Mouse (Mus musculus): ENCODE data around the gene Tatdn2. TPM values are rescaled to one million over a fixed set of nuclear protein-coding genes. Genes with fewer than 3 reads are reported as not detected.

Gene Tatdn2
- 244 TPM for total RNA-seq (2023)

DNA sequence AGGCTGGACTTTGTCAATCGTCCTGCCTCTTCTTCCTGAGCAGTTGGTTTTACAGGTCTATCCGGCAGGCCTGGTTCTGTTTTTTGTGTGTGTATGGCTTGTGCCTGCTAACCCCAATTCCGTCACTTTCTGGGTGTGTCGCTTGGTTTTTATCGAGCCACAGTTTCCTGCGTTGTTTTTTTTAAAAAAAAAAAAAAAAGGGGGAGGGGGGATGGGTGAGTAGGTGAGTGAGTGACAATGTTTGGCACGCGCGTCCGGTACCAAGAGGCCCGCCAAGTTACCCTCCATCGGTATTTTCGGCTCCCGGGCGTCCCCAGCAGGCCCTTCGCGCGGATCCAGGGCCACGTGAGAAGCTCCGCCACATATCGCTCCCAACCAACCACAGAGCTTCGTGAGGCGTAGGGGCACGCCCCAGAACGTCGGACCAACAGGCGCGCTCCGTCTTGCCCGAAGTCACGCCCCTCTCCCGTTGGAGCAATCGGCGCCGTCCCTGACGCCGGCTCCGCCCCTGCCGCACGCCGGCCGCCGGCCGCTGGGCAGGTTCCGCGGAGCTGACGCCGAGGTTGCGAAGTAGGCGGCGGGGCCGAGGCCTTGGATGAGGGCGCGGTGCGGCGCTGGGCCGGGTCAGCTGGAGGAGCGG, at the start of gene Tatdn2:
TSS of gene Tatdn2 (plus strand) at position 469 of the 640 bp plus-strand sequence.

DNA sequence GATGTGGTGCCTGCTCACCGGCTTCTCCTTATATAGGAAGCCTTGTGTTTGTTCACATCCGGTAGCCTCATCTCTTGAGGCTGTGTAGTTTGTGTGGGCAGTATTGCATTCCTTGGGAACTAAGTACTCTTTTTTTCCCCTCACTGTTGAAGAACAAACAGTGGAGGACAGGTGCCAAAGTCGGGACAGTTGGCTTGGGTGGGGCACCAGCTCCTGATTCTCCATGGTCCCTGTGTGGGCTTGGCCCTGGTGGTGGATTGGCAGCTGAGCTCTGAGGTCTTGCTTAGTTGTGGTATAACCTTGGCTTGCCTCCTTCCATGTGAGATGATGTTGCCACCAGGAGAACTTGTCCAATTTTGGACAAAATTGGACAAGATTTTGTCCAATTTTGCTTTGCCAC, 23.0 kb downstream of the Tatdn2 start, which contains the start of gene Ghrl:
TSS of gene Ghrl (minus strand) at position 3 of the 400 bp plus-strand sequence.

DNA sequence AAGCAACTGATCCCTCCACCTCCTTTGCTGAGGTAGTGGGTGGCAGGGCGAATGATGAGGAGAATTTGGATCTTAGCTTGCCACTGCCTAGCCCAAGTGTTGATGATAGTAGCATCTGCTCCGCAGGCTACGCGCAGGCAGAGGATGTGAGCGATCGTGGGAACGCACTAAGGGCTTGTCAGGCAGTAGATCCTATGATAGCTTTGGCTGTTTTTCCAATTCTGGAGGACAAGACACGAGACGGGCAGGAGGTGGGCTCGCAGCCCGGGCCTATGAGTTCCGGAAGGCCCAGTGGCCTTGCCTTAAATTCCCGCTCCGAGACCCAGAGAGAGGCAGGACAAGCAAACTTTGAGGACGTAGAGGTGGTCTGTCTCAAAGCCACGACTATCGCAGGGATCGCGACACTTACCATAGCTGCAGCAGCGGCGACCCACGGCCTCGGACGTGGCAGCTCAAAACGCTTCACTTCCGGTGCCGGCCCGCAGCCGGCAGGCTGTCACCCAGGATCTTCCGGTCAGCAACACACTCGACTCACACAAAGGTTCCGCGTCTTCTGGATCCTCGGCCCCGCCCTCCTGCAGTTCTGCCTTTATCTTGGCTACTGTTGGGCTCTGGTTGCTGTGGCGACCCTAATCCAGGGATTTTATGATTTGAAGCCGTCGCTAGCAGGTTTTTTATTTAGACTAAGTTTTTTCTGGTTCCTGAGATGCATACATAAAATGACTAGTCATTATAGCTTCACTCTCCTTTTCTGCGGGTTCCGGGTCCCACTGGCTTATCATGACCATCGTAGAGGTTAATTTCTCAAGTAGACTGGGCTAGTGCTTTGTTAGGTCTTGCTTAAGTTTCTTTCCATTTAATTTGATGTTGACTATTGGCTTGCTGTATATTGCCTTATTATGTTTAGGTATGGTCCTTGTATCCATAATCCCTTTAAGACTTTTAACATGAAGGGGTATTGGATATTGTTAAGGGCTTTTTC, 43.7 kb downstream of the Tatdn2 start, which contains the start of gene Sec13:
TSS of gene Sec13 (minus strand) at position 508 of the 982 bp plus-strand sequence.

Other genes with a start within 250 kb of the Tatdn2 start
- gene Il17re, start 238.6 kb upstream of the Tatdn2 start, total RNA-seq (2023) = 0.71 TPM
- gene Il17rc, start 225.6 kb upstream of the Tatdn2 start, total RNA-seq (2023) = 0.35 TPM
- 10.8 TPM for gene Creld1, start 213.8 kb upstream of the Tatdn2 start, total RNA-seq (2023)
- gene Prrt3, start 195.1 kb upstream of the Tatdn2 start, total RNA-seq (2023) = 0.35 TPM
- gene Emc3, start 165.4 kb upstream of the Tatdn2 start, total RNA-seq (2023) = 65.7 TPM
- gene Fancd2, start 165.4 kb upstream of the Tatdn2 start, total RNA-seq (2023) = 0.80 TPM
- gene Fancd2os, start 96.3 kb upstream of the Tatdn2 start, total RNA-seq (2023) = not detected
- gene Brk1, start 92.3 kb upstream of the Tatdn2 start, total RNA-seq (2023) = 91.9 TPM
- gene Vhl, start 73.1 kb upstream of the Tatdn2 start, total RNA-seq (2023) = 19.3 TPM
- gene Irak2, start 58.6 kb upstream of the Tatdn2 start, total RNA-seq (2023) = 57.6 TPM
- gene Ghrl, start 22.8 kb downstream of the Tatdn2 start, total RNA-seq (2023) = 1.2 TPM
- gene Sec13, start 43.7 kb downstream of the Tatdn2 start, total RNA-seq (2023) = 88.8 TPM

All from CD4-positive naive resting alpha-beta T cell, adult 57 days (primary cell).